Mouse (Mus musculus) midbrain, embryonic 16.5 days (tissue): ENCODE data around the gene Olfr923. TPM values are rescaled to one million over a fixed set of nuclear protein-coding genes. Genes with fewer than 3 reads are reported as not detected.

Source experiments
- ATAC-seq: fragments of 200-750 bp; cut with Nextera tagmentation; 2 replicates; pipeline ENCODE4 v1.8.0; 2017; ENCODE audit warnings: moderate TSS enrichment
- H3K27ac ChIP-seq: fragments of 300-500 bp; sonication (generic); 2 replicates; pipeline ENCODE4 v1.5.1; 2014; ENCODE audit warnings: mild to moderate bottlenecking, low read length, mixed read lengths
- H3K27me3 ChIP-seq: fragments of 300-500 bp; sonication (generic); 2 replicates; pipeline ENCODE4 v1.6.1; 2014; ENCODE audit warnings: low read depth, low read length, mixed read lengths; ENCODE audit not compliant: control insufficient read depth, insufficient read depth
- H3K36me3 ChIP-seq: fragments of 300-500 bp; sonication (generic); 2 replicates; pipeline ENCODE4 v1.6.1; 2014; ENCODE audit warnings: mild to moderate bottlenecking, low read length, moderate library complexity, mixed read lengths; ENCODE audit not compliant: control insufficient read depth, insufficient read depth
- H3K4me1 ChIP-seq: fragments of 300-500 bp; sonication (generic); 2 replicates; pipeline ENCODE4 v1.6.1; 2014; ENCODE audit warnings: mild to moderate bottlenecking, low read length, mixed read lengths; ENCODE audit not compliant: control insufficient read depth, insufficient read depth
- H3K4me2 ChIP-seq: fragments of 300-500 bp; sonication (generic); 2 replicates; pipeline ENCODE4 v1.6.1; 2014; ENCODE audit warnings: mild to moderate bottlenecking, low read length, mixed read lengths
- H3K4me3 ChIP-seq: fragments of 300-500 bp; sonication (generic); 2 replicates; pipeline ENCODE4 v1.5.1; 2014; ENCODE audit warnings: low read depth, mild to moderate bottlenecking, low read length, moderate library complexity, mixed read lengths
- H3K9ac ChIP-seq: fragments of 300-500 bp; sonication (generic); 2 replicates; pipeline ENCODE4 v1.6.1; 2014; ENCODE audit warnings: low read depth, low read length, mixed read lengths
- H3K9me3 ChIP-seq: fragments of 300-500 bp; sonication (generic); replicated peaks from 2 replicates; pipeline ENCODE4 v1.6.1; 2014; ENCODE audit warnings: mild to moderate bottlenecking, low read length, mixed read lengths; ENCODE audit not compliant: control insufficient read depth, poor library complexity, severe bottlenecking
- WGBS: fragments of 180-500 bp; shearing (Covaris S2); extraction: QIAGEN DNeasy Blood & Tissue Kit; methylation state at CpG from one replicate; pipeline ENCODE4 v1.1.7; 2014; 5-methylcytosine and 5-hydroxymethylcytosine counted together
- polyA plus RNA-seq: library from polyadenylated mRNA; unstranded; fragments of >200 nt; fragmentation: Nextera tagmentation; extraction: Ambion mirVana; gene quantifications from 2 replicates; pipeline ENCODE4 v1.2.1, GENCODE M21; 2015

Olfr923 gene
- polyA plus RNA-seq, 1 experiment from 2014 or later, result not detected

GRCm38 (mm10) chr9:38876826-38877225 lies 50.5 kb downstream of the Olfr923 start, which contains the start of gene Olfr926:
Olfr926 (plus strand) TSS chr9:38877126.
- H3K9ac ChIP-seq, result no peak within 1 kb of the TSS
- H3K27me3 ChIP-seq, result no peaks in the 10 kb centered on the region
- no peaks in the 10 kb centered on the region for H3K4me1 ChIP-seq
- 0 out of 2 replicates have a peak, but pooled peaks cover 5% of the 10 kb centered on the region for H3K9me3 ChIP-seq
- no peak within 1 kb of the TSS for H3K27ac ChIP-seq
- H3K4me2 ChIP-seq, result no peak within 1 kb of the TSS
- no peak for ATAC-seq
- 95% methylated on average over 2 of the region's 2 CpGs for WGBS
- H3K36me3 ChIP-seq, result no peaks in the 10 kb centered on the region
- no peak within 1 kb of the TSS for H3K4me3 ChIP-seq

Other genes starting within 250 kb of the Olfr923 start
- not detected in 2 replicates for gene Olfr912, start 246.4 kb upstream of the Olfr923 start, polyA plus RNA-seq
- gene Olfr913, start 233.8 kb upstream of the Olfr923 start, polyA plus RNA-seq, result not detected in 2 replicates
- not detected in 2 replicates for gene Olfr914, start 221.4 kb upstream of the Olfr923 start, polyA plus RNA-seq
- gene Olfr916, start 166.7 kb upstream of the Olfr923 start, polyA plus RNA-seq, result not detected in 2 replicates
- gene Olfr917, start 160.7 kb upstream of the Olfr923 start, polyA plus RNA-seq, result not detected in 2 replicates
- gene Olfr918, start 151.9 kb upstream of the Olfr923 start, polyA plus RNA-seq, result not detected in 2 replicates
- gene Olfr919, start 122.9 kb upstream of the Olfr923 start, polyA plus RNA-seq, result not detected in 2 replicates
- gene Vwa5a, start 108.3 kb upstream of the Olfr923 start, polyA plus RNA-seq, result 6.0 and 6.2 TPM in 2 replicates
- not detected in 2 replicates for gene Olfr920, start 74.2 kb upstream of the Olfr923 start, polyA plus RNA-seq
- not detected in 2 replicates for gene Olfr921, start 53.5 kb upstream of the Olfr923 start, polyA plus RNA-seq
- gene Olfr922, start 11.9 kb upstream of the Olfr923 start, polyA plus RNA-seq, result not detected in 2 replicates
- not detected in 2 replicates for gene Olfr924, start 17.9 kb downstream of the Olfr923 start, polyA plus RNA-seq
- not detected in 2 replicates for gene Olfr26, start 28.5 kb downstream of the Olfr923 start, polyA plus RNA-seq
- not detected in 2 replicates for gene Olfr926, start 50.6 kb downstream of the Olfr923 start, polyA plus RNA-seq
- gene Olfr930, start 103.3 kb downstream of the Olfr923 start, polyA plus RNA-seq, result not detected in 2 replicates
- gene Olfr933, start 145.8 kb downstream of the Olfr923 start, polyA plus RNA-seq, result not detected in 2 replicates
- not detected in 2 replicates for gene Olfr934, start 161.8 kb downstream of the Olfr923 start, polyA plus RNA-seq
- not detected in 2 replicates for gene Olfr935, start 173.1 kb downstream of the Olfr923 start, polyA plus RNA-seq
- gene Olfr146, start 196.8 kb downstream of the Olfr923 start, polyA plus RNA-seq, result not detected in 2 replicates
- not detected in 2 replicates for gene Olfr937, start 238.4 kb downstream of the Olfr923 start, polyA plus RNA-seq